ENCODE assay signal across 12 mouse cellular contexts in genomic region chr8:112743331-112743730, GRCm38 (mm10).
"Had no signal": no experiment of that assay in that cellular context is flagged by ENCODE, and none has a peak within 500 bp of the region (broad histone marks: within the 10 kb centered on the region; RNA-seq: fewer than 3 reads in every experiment).

No protein-coding gene starts in this region.

- DNase-seq: lung, embryonic 14.5 days; lung, postnatal 10 days; lung, postnatal 4 days; midbrain, embryonic 14.5 days; retina, postnatal 1 day; right cerebral cortex, adult 18-20 months; right cerebral cortex, postnatal 25 days; right cerebral cortex, postnatal 4 days; spleen, adult 18-20 months; thymus, adult 18-20 months; thymus, postnatal 14 days; thymus, postnatal 36 days had no signal
